Mouse (Mus musculus) ES-E14 (cell line): ENCODE measurements around the gene Edn1. TPM values are rescaled to one million over a fixed set of nuclear protein-coding genes. Genes with fewer than 3 reads are reported as not detected.

Source experiments
- DNase-seq: peaks from one replicate; pipeline ENCODE4 v3.0.0-alpha.2; 2013; ENCODE audit warnings: low read depth, low spot score
- H3K27ac ChIP-seq: 2 replicates; pipeline ENCODE4 v1.5.1; 2012; ENCODE audit warnings: low read depth, mild to moderate bottlenecking, low read length, moderate library complexity, mixed read lengths; ENCODE audit not compliant: poor library complexity, insufficient read depth, severe bottlenecking
- H3K36me3 ChIP-seq: 2 replicates; pipeline ENCODE4 v1.6.1; 2012; ENCODE audit warnings: mild to moderate bottlenecking, low read length, moderate library complexity, mixed read lengths; ENCODE audit not compliant: control insufficient read depth, poor library complexity, insufficient read depth, severe bottlenecking
- H3K4me1 ChIP-seq, 2 experiments: fragments of 150-350 bp in 1 of 2; sonication (generic) in 1 of 2; 2 replicates each; pipeline ENCODE4 v1.6.1; 2012; ENCODE audit warnings: low read length in 2 of 2, mild to moderate bottlenecking in 1 of 2, mixed read lengths in 1 of 2; ENCODE audit not compliant: control insufficient read depth in 2 of 2, insufficient read depth in 2 of 2, poor library complexity in 1 of 2
- H3K4me3 ChIP-seq, 2 experiments: fragments of 150-350 bp in 1 of 2; sonication (generic) in 1 of 2; 2 replicates each; pipeline ENCODE4 v1.5.1; 2012; ENCODE audit warnings: low read length in 2 of 2, low read depth in 1 of 2, mild to moderate bottlenecking in 1 of 2, mixed read lengths in 1 of 2; ENCODE audit not compliant: insufficient read depth in 1 of 2, poor library complexity in 1 of 2, severe bottlenecking in 1 of 2
- H3K9ac ChIP-seq: 2 replicates; pipeline ENCODE4 v1.6.1; 2012; ENCODE audit warnings: low read depth, mild to moderate bottlenecking, low read length, mixed read lengths; ENCODE audit not compliant: poor library complexity, insufficient read depth, severe bottlenecking
- H3K9me3 ChIP-seq: fragments of 150-350 bp; sonication (generic); 2 replicates; pipeline ENCODE4 v1.6.1; 2012; ENCODE audit warnings: low read depth, mild to moderate bottlenecking, low read length; ENCODE audit not compliant: control insufficient read depth, insufficient read depth
- CHD2 ChIP-seq: IDR thresholded peaks from 2 replicates; pipeline ENCODE4 v1.6.1; 2014; ENCODE audit warnings: mild to moderate bottlenecking, low read depth, low read length, inconsistent platforms
- HCFC1 ChIP-seq: IDR thresholded peaks from 2 replicates; pipeline ENCODE4 v1.6.1; 2012; ENCODE audit warnings: low read length, inconsistent platforms, borderline replicate concordance; ENCODE audit not compliant: insufficient read depth
- MAFK ChIP-seq: IDR thresholded peaks from 2 replicates; pipeline ENCODE4 v1.6.1; 2014; ENCODE audit warnings: mild to moderate bottlenecking, low read depth, low read length, inconsistent platforms; ENCODE audit not compliant: insufficient read depth
- ZC3H11A ChIP-seq: IDR thresholded peaks from 2 replicates; pipeline ENCODE4 v1.6.1; 2012; ENCODE audit warnings: low read depth, mild to moderate bottlenecking, inconsistent platforms, low read length, borderline replicate concordance
- ZNF384 ChIP-seq: IDR thresholded peaks from 2 replicates; pipeline ENCODE4 v1.6.1; 2012; ENCODE audit warnings: low read depth, low read length, inconsistent platforms
- in situ Hi-C, 2 experiments: fragments of 600-800 bp; cut with MboI; formaldehyde crosslinking; loops; one replicate each; pipeline ENCODE4 v1.15.1; 2025; ENCODE audit warnings: low sequenced_read_pairs in 2 of 2, inconsistent platforms in 1 of 2; ENCODE audit not compliant: unreplicated experiment in 2 of 2
- total RNA-seq: library from RNA; depleted of rRNA; stranded (reverse); fragments of 300-350 nt; gene quantifications from 2 replicates; pipeline ENCODE4 v1.2.3, GENCODE M21; 2012

Gene Edn1
- total RNA-seq, 1 experiment = 9.2 TPM

- H3K9me3 ChIP-seq = no peaks in the 10 kb centered on the region
- in situ Hi-C loops = no loop called here
These were observed 7.3 kb downstream of the Edn1 start for GRCm38 (mm10) chr13:42308368-42309103.

GRCm38 (mm10) chr13:42309804-42310203, 8.5 kb downstream of the Edn1 start:
- H3K36me3 ChIP-seq = no peaks in the 10 kb centered on the region; the same call in 1 of the 2 replicates
- no peaks in the 10 kb centered on the region for H3K9me3 ChIP-seq
- H3K9ac ChIP-seq = no peak overlapping the region
- in situ Hi-C loops = no loop called here
- DNase-seq = no peak
- H3K4me1 ChIP-seq = peaks cover 0 to 7% of the 10 kb centered on the region in 2 experiments; a peak in 1 of 4 replicates
- TF ChIP-seq CHD2 = no peak
- no peak for TF ChIP-seq HCFC1
- no peak for TF ChIP-seq ZNF384
- no peak for TF ChIP-seq MAFK
- no peak for TF ChIP-seq ZC3H11A
- no peak overlapping the region for H3K4me3 ChIP-seq
- H3K27ac ChIP-seq = no peak overlapping the region

More at GRCm38 (mm10) chr13:42308368-42309103, 7.3 kb downstream of the Edn1 start:
- H3K9ac ChIP-seq = no peak overlapping the region
- DNase-seq = no peak
- TF ChIP-seq ZC3H11A (no peak), HCFC1 (no peak), CHD2 (no peak), MAFK (no peak), ZNF384 (no peak)
- no peak overlapping the region for H3K4me3 ChIP-seq
- no peak overlapping the region for H3K27ac ChIP-seq
- no peaks in the 10 kb centered on the region; the same call in 1 of the 2 replicates for H3K36me3 ChIP-seq
- peaks cover 0 to 7% of the 10 kb centered on the region in 2 experiments; a peak in 1 of 4 replicates for H3K4me1 ChIP-seq

GRCm38 (mm10) chr13:42315628-42316027, 14.4 kb downstream of the Edn1 start:
- H3K27ac ChIP-seq = no peak overlapping the region
- no peak for DNase-seq
- no peaks in the 10 kb centered on the region for H3K4me1 ChIP-seq
- H3K4me3 ChIP-seq = no peak overlapping the region
- no peak for TF ChIP-seq CHD2
- no peak for TF ChIP-seq MAFK
- TF ChIP-seq ZNF384 = no peak
- TF ChIP-seq ZC3H11A = no peak
- TF ChIP-seq HCFC1 = no peak
- H3K9me3 ChIP-seq = no peaks in the 10 kb centered on the region
- no peak overlapping the region for H3K9ac ChIP-seq
- in situ Hi-C loops = no loop called here
- H3K36me3 ChIP-seq = no peaks in the 10 kb centered on the region

- Histone ChIP-seq H3K9me3 (no peaks in the 10 kb centered on the region), H3K4me1 (no peaks in the 10 kb centered on the region), H3K9ac (no peak overlapping the region), H3K27ac (no peak overlapping the region), H3K36me3 (no peaks in the 10 kb centered on the region), H3K4me3 (no peak overlapping the region)
- no peak for DNase-seq
- in situ Hi-C loops = no loop called here
- TF ChIP-seq HCFC1 (no peak), CHD2 (no peak), ZC3H11A (no peak), MAFK (no peak), ZNF384 (no peak)
These were observed 16.5 kb downstream of the Edn1 start for GRCm38 (mm10) chr13:42317808-42318207.

- no peak for DNase-seq
- Histone ChIP-seq H3K36me3 (no peaks in the 10 kb centered on the region), H3K27ac (no peak overlapping the region), H3K4me1 (peaks cover 0 to 2% of the 10 kb centered on the region in 2 experiments; a peak in 1 of 4 replicates), H3K9ac (no peak overlapping the region), H3K4me3 (no peak overlapping the region), H3K9me3 (no peaks in the 10 kb centered on the region)
- in situ Hi-C loops = no loop called here
- TF ChIP-seq ZC3H11A (no peak), MAFK (no peak), ZNF384 (no peak), CHD2 (no peak), HCFC1 (no peak)
These were observed 27.3 kb downstream of the Edn1 start for GRCm38 (mm10) chr13:42328576-42328975.
